Mouse (Mus musculus) C2C12 (cell line): Measurements from ENCODE around the gene Gm14685. TPM values are rescaled to one million over a fixed set of nuclear protein-coding genes. Genes with fewer than 3 reads are reported as not detected.
"Not testable (repeated sequence)": the region's sequence is repeated elsewhere in the genome, so short reads cannot be mapped to it uniquely, and the experiment has no call there.

Source experiments
- H3K27me3 ChIP-seq: one replicate; pipeline ENCODE4 v1.6.1; 2011; ENCODE audit not compliant: control insufficient read depth, insufficient read depth, insufficient read length
- H3K36me3 ChIP-seq: one replicate; pipeline ENCODE4 v1.6.1; 2011; ENCODE audit not compliant: control insufficient read depth, insufficient read depth
- H3K4me3 ChIP-seq: one replicate; pipeline ENCODE4 v1.5.1; 2011; ENCODE audit warnings: mild to moderate bottlenecking, control low read depth; ENCODE audit not compliant: poor library complexity, insufficient read depth, severe bottlenecking
- H3K79me2 ChIP-seq: one replicate; pipeline ENCODE4 v1.6.1; 2011; ENCODE audit not compliant: control insufficient read depth, insufficient read depth
- H3K79me3 ChIP-seq: one replicate; pipeline ENCODE4 v1.6.1; 2011; ENCODE audit warnings: low read depth, control low read depth
- H3ac ChIP-seq: one replicate; pipeline ENCODE3; 2011; ENCODE audit warnings: low read depth; ENCODE audit not compliant: control insufficient read depth, insufficient read length
- long read RNA-seq, 2 experiments: library from polyadenylated mRNA; unstranded; transcript quantifications; one replicate each; pipeline ENCODE4 v2.0.0; 2019 to 2020
- polyA plus RNA-seq: library from polyadenylated mRNA; unstranded; fragments of >200 nt; fragmentation: generic; extraction: Trizol; gene quantifications from one replicate; pipeline ENCODE4 v1.2.1, GENCODE M21; 2012; ENCODE audit warnings: missing spikeins

Gm14685 gene
- not detected for polyA plus RNA-seq
- long read RNA-seq, experiment 1: 0 reads
- long read RNA-seq, experiment 2: 0 reads

- not testable (repeated sequence) for H3K79me2 ChIP-seq, H3K36me3 ChIP-seq, H3K27me3 ChIP-seq, H3ac ChIP-seq, H3K79me3 ChIP-seq, H3K4me3 ChIP-seq
Measured at GRCm38 (mm10) chrX:73116747-73117146, at the start of gene Gm14685. TSS of gene Gm14685 (plus strand) at chrX:73117047.

GRCm38 (mm10) chrX:73082267-73083055 lies 34.4 kb upstream of the Gm14685 start, which contains the start of gene Xlr4a:
TSS of gene Xlr4a (minus strand) at chrX:73082478.
- not testable (repeated sequence) for H3K4me3 ChIP-seq, H3K27me3 ChIP-seq

GRCm38 (mm10) chrX:73096941-73097508 lies 19.8 kb upstream of the Gm14685 start, which contains the start of gene Xlr3a:
TSS of gene Xlr3a (minus strand) at chrX:73097095.
- H3K36me3 ChIP-seq, H3K4me3 ChIP-seq, H3K27me3 ChIP-seq, H3ac ChIP-seq, H3K79me3 ChIP-seq, H3K79me2 ChIP-seq: not testable (repeated sequence)

More at GRCm38 (mm10) chrX:73082267-73083055, 34.4 kb upstream of the Gm14685 start, which contains the start of gene Xlr4a:
- not testable (repeated sequence) for H3ac ChIP-seq, H3K36me3 ChIP-seq, H3K79me3 ChIP-seq, H3K79me2 ChIP-seq

DNA sequence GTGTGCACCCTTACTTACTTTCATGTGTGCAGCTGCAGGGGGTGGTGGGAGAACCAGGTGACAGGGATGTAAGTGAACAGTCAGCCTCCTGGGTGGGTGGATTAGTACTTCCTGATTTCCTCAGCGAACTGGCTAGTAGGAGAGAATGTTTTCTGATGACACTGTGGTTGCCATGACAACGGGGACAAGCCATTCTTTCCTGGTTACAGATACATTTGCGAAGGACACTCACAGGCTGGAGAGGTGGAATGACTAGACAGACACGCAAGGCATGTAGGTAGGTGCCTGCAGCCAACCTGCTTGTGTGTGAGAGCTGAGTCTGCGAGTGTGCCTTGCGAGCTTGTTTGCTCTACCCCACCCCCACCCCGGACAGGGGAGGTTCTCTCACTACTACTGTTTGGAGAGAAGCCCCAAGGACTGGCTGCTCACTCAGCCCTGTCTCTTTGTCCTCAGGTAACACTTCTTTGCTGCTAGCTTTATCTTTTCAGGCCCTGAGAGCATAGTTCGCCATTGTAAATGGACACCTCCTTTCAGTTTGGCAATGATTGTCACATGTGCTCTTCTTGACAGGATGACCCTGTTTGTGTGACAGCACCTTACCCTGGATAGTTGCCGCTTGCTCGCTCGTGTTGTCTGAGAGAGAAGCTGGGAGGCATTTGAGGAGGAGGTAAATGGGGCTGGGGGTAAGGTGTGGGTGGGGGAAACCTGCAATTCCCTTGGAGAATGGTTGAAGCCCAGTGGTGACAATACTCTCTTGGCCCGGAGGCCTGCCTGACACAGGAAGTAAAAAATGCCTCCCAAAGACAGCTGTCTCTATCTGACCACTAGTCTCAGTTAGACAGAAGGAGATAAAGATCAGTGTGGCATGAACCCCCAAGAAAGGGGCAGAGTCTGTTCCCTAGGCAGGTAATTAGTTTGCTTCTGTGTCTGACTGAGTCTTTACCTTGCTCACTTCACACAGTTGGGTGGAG lies 6.3 kb downstream of the Gm14685 start:
- H3K4me3 ChIP-seq, H3ac ChIP-seq, H3K27me3 ChIP-seq, H3K79me2 ChIP-seq, H3K36me3 ChIP-seq, H3K79me3 ChIP-seq: not testable (repeated sequence)

- not testable (repeated sequence) for H3K79me2 ChIP-seq, H3K27me3 ChIP-seq, H3K79me3 ChIP-seq, H3K4me3 ChIP-seq, H3K36me3 ChIP-seq, H3ac ChIP-seq
Measured at GRCm38 (mm10) chrX:73143218-73143618, 26.4 kb downstream of the Gm14685 start.

GRCm38 (mm10) chrX:73148496-73148895 lies 31.6 kb downstream of the Gm14685 start, which contains the start of gene Xlr5b:
TSS of gene Xlr5b (plus strand) at chrX:73148796.
- H3ac ChIP-seq, H3K4me3 ChIP-seq, H3K27me3 ChIP-seq, H3K79me2 ChIP-seq, H3K36me3 ChIP-seq, H3K79me3 ChIP-seq: not testable (repeated sequence)

DNA sequence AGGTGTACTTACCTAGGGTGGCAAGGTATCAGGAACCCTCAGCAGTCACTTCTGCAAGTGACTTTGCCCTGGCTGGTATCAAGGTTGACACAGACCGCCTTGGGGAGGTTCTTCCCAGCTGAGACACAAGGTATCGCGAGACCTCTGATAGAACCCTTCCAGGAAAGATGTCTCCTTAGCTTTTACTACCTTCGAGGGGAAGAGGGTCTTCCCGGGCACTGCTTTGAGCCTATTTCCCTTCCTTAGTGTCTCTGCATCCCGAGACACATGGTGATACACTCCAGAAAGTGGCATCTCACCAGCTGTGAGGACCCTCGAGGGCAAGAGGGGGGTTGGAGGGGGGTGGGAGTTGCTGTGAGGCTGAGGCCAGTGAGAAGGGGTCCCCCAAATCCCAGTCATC lies 32.5 kb downstream of the Gm14685 start, which contains the start of gene DXBay18:
DXBay18 (minus strand) TSS at position 101 of the 400 bp plus-strand sequence.
- H3K36me3 ChIP-seq, H3K79me2 ChIP-seq, H3ac ChIP-seq, H3K27me3 ChIP-seq, H3K4me3 ChIP-seq, H3K79me3 ChIP-seq: not testable (repeated sequence)

DNA sequence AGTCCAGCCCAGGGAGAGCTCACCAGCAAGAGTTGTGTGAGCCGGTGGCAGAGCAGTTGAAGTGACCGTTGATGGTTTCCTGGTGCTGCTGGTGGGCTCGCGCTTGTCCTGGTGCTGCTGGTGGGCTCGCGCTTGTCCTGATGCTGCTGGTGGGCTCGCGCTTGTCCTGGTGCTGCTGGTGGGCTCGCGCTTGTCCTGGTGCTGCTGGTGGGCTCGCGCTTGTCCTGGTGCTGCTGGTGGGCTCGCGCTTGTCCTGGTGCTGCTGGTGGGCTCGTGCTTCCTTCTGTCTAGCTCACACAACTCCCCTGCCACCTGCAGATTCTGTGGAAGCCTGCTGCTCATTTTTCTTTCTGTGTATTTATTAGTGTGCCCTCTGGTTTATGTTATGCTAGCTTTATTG lies 60.0 kb downstream of the Gm14685 start, which contains the start of gene Spin2d:
Spin2d (minus strand) TSS at position 101 of the 400 bp plus-strand sequence.
- not testable (repeated sequence) for H3ac ChIP-seq, H3K27me3 ChIP-seq, H3K79me3 ChIP-seq, H3K36me3 ChIP-seq, H3K79me2 ChIP-seq, H3K4me3 ChIP-seq

Other genes with a start within 250 kb of the Gm14685 start
- 23.3 TPM for gene Cetn2, start 198.6 kb upstream of the Gm14685 start, polyA plus RNA-seq
- gene Nsdhl, start 198.5 kb upstream of the Gm14685 start, polyA plus RNA-seq: 41.1 TPM
- not detected for gene Zfp185, start 129.7 kb upstream of the Gm14685 start, polyA plus RNA-seq
- 0.06 TPM for gene Pnma5, start 79.9 kb upstream of the Gm14685 start, polyA plus RNA-seq
- gene Pnma3, start 52.3 kb upstream of the Gm14685 start, polyA plus RNA-seq: not detected
- 0.28 TPM for gene Xlr4a, start 34.6 kb upstream of the Gm14685 start, polyA plus RNA-seq
- gene Xlr3a, start 20.0 kb upstream of the Gm14685 start, polyA plus RNA-seq: 2.6 TPM
- not detected for gene Xlr5b, start 31.7 kb downstream of the Gm14685 start, polyA plus RNA-seq
- gene DXBay18, start 32.4 kb downstream of the Gm14685 start, polyA plus RNA-seq: not detected
- not detected for gene Spin2d, start 59.9 kb downstream of the Gm14685 start, polyA plus RNA-seq
- gene Xlr3b, start 75.2 kb downstream of the Gm14685 start, polyA plus RNA-seq: 0.15 TPM
- gene Xlr4b, start 97.3 kb downstream of the Gm14685 start, polyA plus RNA-seq: 0.09 TPM
- 3.3 TPM for gene F8a, start 111.2 kb downstream of the Gm14685 start, polyA plus RNA-seq
- gene Xlr4c, start 126.1 kb downstream of the Gm14685 start, polyA plus RNA-seq: 0.06 TPM
- 1.4 TPM for gene Xlr3c, start 148.3 kb downstream of the Gm14685 start, polyA plus RNA-seq
- gene Xlr5a, start 175.9 kb downstream of the Gm14685 start, polyA plus RNA-seq: not detected
- not detected for gene Xlr5c, start 175.9 kb downstream of the Gm14685 start, polyA plus RNA-seq
- not detected for gene Gm45015, start 219.8 kb downstream of the Gm14685 start, polyA plus RNA-seq
- gene Zfp275, start 225.6 kb downstream of the Gm14685 start, polyA plus RNA-seq: 5.9 TPM